Mouse (Mus musculus): ENCODE measurements around the gene Mog.
"Not testable (repeated sequence)": the region's sequence is repeated elsewhere in the genome, so short reads cannot be mapped to it uniquely, and the experiment has no call there.

Mog gene

GRCm38 (mm10) chr17:36994528-36994927, 28.7 kb downstream of the Mog start:
- DNase-seq (ENCODE audit: low spot score in 2 of 2) = no peak

GRCm38 (mm10) chr17:36993770-36994325, 29.4 kb downstream of the Mog start:
- DNase-seq (ENCODE audit: low spot score in 2 of 2) = no peak

- no peak for DNase-seq (ENCODE audit: low spot score in 2 of 2)
These were observed 30.7 kb downstream of the Mog start for GRCm38 (mm10) chr17:36992336-36993104.

GRCm38 (mm10) chr17:36990630-36991029, 32.6 kb downstream of the Mog start:
- DNase-seq (ENCODE audit: low spot score in 2 of 2) = not testable (repeated sequence)

GRCm38 (mm10) chr17:36989437-36989836, 33.8 kb downstream of the Mog start, which contains the start of gene H2-M5:
Gene H2-M5, minus strand, starts transcription at chr17:36989537.
- no peak for DNase-seq (ENCODE audit: low spot score in 2 of 2)

GRCm38 (mm10) chr17:36988475-36988874, 34.7 kb downstream of the Mog start:
- DNase-seq (ENCODE audit: low spot score in 2 of 2) = no peak

GRCm38 (mm10) chr17:36982253-36983155, 40.7 kb downstream of the Mog start:
- no peak for DNase-seq (ENCODE audit: low spot score in 2 of 2)

- no peak for DNase-seq (ENCODE audit: low spot score in 2 of 2)
These were observed 41.4 kb downstream of the Mog start for GRCm38 (mm10) chr17:36981845-36982244.

- DNase-seq (ENCODE audit: low spot score in 2 of 2) = no peak
These were observed 41.9 kb downstream of the Mog start, which contains the start of gene 2410137M14Rik for GRCm38 (mm10) chr17:36981221-36981813. Gene 2410137M14Rik, minus strand, starts transcription at chr17:36981237.

DNA sequence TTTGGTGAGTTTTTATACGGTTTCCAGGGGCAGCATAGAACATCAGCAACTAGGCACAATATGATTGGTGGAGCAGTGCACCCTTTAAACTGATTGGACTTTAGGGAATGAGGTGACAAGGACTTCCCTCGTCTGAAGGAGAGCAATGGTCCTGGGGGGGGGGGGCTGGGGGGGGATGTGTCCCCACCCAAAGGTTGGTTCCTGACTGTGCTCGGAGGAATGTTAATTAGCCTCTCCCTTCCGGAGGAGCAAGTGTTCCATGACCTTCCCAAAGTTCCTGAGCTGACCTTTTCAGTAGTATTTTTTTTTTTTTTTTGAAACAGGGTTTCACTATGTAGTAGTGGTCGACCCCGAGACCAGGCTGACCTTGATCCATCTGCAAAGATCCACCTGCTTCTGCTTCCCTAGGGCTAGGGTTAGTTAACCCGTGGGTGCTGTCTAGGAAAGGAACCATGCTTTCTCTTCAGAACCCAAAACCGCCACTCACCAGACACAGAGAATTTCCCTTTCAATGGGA, 49.9 kb downstream of the Mog start:
- DNase-seq (ENCODE audit: low spot score in 2 of 2) = no peak

DNA sequence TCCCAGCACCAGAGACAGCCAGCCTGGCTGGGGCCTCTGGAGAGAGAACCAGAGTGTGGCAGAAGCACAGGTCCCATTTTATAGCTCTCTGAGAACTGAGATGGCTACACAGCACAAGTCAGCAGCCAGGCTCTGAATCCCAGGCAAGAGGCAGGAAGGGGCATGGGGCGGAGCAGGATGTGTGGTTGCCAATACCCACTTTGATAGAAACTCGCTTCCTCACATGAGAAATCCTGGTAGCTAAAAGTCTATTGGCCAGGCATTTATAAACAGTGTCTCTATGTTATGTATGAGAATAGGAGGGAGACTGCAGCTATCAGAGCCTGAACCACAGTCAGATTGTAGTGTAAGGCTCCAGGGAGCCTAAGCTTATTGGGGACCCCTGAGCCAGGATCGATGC, 50.4 kb downstream of the Mog start:
- DNase-seq (ENCODE audit: low spot score in 2 of 2) = no peak

- DNase-seq (ENCODE audit: low spot score in 2 of 2) = no peak
These were observed 51.9 kb downstream of the Mog start for GRCm38 (mm10) chr17:36971172-36971850.

DNA sequence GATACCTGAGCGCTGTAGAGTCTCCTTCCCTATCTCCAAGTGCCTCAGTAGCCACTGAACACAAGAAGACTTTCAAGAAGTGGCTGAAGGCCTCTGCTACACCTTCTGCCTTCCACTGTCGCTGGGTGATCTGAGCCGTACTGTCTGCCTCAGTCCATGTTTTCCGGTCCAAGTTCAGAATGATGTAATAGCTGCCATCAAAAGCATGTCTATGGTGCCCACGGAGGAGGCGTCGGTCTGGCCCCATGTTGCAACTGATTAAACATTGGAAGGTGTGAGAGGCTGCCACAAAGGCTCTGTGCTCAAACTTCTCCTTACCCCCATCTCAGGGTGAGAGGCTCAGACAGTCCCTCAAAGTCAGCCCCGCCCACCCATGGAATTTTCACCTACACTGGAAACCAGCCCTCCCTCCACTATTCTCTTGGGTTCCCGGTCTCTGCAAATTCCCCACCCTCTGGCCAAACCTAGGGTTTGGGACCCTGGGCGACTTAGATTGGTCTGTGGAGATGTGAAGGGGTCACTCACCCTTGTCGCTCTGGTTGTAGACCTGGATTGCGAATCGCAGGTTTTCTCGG, 52.8 kb downstream of the Mog start:
- DNase-seq (ENCODE audit: low spot score in 2 of 2) = no peak

GRCm38 (mm10) chr17:36966875-36967274, 56.3 kb downstream of the Mog start:
- no peak for DNase-seq (ENCODE audit: low spot score in 2 of 2)

DNA sequence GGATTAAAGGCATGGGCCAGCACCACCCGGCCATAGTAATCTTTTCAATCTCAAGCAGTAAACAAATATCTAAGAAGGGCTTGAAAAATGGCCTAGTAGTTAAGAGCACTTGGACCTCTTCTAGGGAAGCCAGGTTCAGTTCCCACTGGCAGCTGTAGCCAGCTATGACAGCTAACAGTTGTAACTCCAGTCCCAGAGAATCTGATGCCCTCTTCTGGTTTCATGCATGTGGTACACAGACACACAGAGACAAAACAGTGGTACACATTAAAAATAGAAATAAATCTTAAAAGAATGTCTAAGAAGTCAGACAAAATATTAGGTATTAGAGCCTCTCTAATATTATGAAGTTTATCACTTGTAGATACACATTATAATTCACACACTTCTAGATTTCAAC, 62.1 kb downstream of the Mog start:
- no peak for DNase-seq (ENCODE audit: low spot score in 2 of 2)
